Mouse (Mus musculus) gonadal fat pad, adult 2 months (tissue): Measurements from ENCODE around the gene Ubc. TPM values are rescaled to one million over a fixed set of nuclear protein-coding genes. Genes with fewer than 3 reads are reported as not detected.
"Not testable (repeated sequence)": the region's sequence is repeated elsewhere in the genome, so short reads cannot be mapped to it uniquely, and the experiment has no call there.

ENCODE experiments used
- DNase-seq: peaks from one replicate; pipeline ENCODE4 v3.0.0-alpha.2; 2012; ENCODE audit warnings: low read depth
- polyA plus RNA-seq: library from polyadenylated mRNA; depleted of rRNA; stranded (reverse); fragments of >200 nt; gene quantifications from 2 replicates; pipeline ENCODE4 v1.2.3, GENCODE M21; 2012

Ubc gene
- polyA plus RNA-seq, 1 experiment = 1,336 TPM

DNA sequence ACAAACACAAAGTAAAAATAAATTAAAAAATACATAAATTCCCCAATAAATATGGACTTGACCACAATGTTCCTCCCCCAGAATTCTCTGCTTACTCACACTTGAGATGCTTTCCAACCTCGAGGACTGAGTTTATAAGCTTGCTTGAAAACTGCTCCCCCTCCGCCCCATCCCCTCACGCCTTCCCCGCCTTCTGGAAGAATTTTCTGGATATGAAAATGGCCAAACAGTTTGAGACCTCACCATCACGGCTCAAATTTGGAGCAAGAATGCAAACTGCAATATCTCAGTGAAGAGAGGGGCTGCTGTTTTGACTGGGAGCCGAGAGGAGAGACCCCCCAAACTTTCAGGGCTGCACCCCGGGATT, 14.5 kb upstream of the Ubc start:
- no peak for DNase-seq

DNA sequence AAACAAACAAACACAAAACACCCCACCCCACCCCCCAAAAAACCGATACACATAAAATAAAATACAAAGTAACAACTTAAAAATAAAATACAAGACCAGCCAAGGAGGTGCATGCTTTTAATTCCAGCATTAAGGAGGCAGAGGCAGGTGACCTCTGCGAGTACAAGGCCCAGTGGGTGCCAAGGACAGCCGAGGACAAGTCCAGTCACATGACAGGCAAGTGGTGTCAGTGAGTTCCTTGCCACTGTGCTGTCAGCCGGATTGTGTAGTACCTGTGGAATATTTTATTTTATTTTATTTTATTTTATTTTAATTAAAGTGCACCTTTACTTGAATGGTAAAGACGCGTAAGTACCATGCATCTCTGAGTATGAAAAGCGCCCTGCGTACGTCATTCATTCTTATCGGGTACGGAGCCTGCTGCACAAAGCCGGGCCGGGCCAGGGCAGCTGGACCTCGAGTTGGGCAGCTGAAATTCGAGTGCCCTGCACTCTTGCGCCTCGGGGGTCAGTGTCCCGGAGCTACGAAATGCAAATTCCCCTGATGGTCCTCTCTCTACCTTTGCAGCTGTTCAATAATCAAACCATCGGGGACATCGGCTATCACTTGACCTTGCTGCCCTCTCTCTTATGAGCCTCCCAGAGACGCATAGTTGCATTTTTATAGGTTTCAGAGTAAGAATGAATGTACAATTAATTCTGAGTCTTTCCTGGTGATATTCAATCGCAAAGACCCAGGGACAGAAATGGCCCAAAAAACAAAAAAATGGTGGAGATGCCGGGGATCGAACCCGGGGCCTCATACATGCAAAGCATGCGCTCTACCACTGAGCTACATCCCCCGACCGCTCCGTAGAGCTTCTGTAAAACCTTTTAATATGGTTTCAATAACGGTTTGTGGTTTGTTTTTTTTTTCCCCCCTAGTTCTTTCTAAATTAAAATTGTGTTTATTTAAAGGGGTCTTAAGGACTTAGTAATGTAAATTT, 13.8 kb upstream of the Ubc start:
- no peak for DNase-seq

DNA sequence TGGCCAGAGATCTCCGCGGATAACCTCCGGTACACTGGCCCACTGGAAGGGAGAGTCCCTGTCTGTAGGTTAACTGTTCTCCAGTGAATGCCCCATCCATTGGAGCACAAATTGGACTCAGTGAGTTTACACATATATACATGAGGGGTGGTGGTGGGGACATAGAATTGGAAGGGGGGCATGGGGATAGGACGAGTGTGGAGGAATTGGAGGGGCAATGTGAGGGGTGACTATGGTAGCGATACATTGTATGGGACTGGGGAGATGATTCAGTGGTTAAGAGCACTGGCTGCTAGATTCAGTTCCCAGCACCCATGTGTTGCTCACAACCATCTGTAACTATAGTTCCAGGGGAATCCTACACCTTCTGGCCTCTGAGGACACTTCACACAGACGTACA, 13.0 kb upstream of the Ubc start:
- no peak for DNase-seq

DNA sequence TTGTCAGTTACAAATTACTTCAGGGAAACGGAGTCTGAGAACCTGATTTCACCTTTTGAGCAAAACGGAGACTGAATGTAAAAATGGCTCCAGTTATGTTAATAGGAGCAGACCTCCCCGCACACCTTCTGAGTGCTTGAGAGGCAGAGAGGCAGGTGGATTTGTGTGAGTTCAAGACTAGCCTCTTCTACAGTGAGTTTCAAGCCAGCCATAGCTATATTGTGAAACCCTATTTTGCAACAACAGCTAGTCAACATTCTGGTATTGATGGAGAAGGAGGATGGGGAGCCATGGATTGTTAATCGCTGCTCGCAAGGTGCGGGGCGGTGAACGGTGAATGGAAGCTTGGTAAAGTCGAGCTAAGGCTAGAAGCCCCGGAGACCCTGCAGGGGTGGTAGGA, 12.5 kb upstream of the Ubc start:
- no peak for DNase-seq

DNA sequence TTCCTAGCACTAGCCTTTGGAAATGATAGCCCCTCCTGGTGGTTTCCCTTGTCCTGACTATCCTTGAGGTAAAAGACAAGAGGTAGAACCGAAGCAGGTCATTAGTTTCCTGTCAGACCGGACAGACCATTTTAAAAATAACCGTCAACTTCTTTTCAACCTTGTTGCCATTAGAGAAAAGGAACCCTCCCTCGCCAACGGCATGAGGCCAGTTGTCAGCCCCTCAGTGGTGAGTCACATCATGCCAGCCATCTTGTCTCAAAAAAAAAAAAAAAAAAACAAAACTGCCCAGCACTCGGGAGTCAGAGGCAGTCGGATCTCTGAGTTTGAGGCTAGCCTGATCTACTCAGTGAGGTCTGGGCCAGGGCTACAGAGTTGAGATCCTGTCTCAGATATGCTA, 10.9 kb upstream of the Ubc start:
- no peak for DNase-seq

DNA sequence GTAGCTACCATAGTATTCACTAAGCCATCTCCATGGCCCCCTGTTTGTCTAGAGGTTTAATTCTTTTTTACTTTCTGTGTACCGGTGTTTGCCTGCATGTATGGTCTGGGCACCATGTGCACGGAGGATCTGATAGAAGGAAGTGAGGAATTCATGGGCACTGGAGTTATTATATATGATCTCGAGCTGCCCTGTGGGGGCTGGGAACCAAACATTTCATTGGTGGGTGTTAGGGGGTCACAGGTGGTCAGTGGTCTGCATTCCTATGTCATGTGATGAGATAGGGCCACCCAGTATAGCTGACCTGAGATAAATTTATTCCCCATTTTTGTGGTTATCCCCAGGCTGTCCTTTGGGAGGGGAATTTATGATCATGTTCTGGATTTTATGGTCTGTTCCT, 5.0 kb upstream of the Ubc start:
- DNase-seq = no peak

DNA sequence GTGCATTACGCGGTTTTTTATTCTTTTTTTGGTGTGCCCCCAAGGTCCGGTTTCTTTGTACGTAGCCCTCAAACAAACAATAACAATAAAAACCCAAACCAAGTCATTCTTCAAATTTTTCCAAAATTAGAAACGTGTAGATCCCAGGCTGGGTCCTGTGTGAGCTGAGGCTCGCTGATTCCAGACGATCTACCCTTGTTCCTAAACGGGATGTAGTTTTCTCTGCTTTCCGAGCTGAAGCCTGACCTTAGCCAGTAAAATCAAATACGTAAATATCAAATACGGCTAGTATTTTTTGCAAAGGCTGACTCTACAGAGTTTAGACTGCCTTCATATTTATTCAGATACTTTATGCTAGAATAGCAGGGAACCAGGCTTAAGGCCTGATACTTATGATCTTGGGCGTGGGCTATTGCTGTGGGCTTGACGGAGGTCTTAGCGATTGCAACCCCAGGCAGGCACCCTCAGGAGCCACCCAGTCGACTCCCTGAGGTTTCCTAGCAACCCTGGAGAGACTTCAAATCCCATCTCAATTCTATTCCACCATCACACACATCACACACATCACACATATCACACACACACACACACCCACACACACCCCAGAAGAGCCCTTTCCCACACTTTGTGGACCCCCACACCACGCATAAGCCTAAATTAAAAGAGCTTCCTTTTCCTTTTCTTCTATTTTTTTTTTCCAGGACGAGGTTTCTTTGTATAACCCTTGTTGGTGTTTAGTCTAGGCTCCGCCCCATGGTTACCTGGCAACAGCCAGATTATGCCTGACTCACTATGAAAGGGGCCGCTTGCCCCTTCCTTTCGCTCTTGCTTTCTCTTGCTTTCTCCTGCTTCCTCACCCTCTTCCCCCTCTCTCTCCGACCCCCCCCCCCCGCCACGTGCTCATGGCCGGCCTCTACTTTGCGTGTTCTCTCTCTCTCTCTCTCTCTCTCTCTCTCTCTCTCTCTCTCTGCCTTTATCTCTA, 3.9 kb upstream of the Ubc start:
- DNase-seq = no peak

DNA sequence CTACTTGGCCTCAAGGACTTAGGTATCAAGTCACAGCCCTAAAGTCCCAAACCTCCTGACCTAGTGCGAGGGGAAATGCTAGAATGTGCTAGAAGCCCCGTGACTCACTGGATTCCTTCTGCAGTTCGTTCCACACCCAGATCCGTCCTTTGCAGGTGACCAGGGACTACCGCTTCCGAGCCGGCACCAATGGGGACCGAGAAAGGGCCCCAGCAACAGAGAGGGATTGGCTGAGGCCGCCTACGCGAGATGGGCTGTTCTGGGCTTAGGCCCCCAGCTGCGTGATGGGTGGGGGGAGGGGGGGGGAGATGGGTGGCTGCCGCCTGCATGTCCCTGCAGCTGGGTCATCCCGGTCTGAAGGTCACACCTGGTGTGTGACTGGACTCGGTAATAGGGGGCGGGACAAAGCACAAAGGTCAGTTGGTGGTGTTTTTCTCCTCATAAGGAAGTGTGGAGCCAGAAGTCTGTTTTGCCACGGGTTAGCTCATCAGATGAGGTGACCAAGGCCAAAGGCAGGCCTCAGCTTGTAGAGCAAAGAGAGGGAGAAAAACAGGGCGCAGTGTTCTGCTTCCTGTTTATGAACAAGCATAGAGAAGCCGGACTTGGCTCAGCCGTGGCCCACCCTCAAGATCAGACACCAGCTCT, 3.1 kb upstream of the Ubc start:
- DNase-seq = peak; percentile 92

DNA sequence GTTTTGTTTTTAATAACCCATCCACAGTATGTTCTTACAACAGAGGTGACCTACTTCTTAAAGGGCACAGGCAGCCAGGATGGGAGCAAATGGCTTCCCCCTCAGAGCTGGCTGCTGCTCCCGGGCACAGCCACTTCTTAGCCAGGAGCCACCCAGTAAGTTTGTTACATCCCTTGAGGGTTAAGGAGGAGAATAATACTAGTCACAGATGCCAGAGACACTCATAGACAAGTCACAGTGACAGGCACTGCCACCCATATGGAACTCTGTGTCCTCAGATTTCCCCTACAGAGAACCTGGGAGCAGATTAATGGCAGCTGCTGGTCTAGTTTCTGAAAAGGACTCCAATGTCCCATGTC, 2.6 kb upstream of the Ubc start:
- no peak for DNase-seq

DNA sequence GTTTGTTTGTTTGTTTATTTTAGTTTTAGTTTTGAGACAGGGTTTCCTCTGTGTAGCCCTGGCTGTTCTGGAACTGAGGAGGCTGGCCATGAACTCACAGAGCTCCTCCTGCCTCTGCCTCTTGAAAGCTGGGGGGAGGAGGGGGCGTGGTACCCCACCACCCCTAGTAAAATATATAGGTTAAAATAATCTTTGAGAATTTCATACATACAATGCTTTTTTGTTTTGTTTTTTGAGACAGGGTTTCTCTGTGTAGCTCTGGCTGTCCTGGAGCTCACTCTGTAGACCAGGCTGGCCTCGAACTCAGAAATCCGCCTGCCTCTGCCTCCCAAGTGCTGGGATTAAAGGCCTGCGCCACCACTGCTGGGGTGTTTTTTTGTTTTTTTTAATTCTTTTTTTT, 2.2 kb upstream of the Ubc start:
- DNase-seq = not testable (repeated sequence)

DNA sequence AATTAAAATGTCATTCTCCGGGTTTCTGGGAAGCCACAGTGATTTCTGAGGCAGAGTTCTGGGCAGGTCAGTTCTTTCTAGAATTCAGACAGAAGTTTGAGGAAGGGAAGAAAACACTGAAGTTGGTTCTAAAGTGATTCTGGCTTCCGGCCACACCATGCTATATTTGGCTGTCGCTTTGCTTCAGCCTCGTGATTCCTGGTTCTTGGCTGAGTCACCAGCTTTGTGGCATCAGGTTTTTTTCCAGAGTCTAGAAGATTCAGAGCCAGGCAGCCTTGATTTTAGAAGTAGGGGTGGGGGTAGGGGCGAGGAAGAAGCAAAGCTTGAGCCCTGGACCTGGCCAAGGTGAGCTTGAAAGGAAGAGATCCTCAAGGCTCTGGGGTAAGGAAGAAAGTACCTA, 1.6 kb upstream of the Ubc start:
- DNase-seq = no peak

DNA sequence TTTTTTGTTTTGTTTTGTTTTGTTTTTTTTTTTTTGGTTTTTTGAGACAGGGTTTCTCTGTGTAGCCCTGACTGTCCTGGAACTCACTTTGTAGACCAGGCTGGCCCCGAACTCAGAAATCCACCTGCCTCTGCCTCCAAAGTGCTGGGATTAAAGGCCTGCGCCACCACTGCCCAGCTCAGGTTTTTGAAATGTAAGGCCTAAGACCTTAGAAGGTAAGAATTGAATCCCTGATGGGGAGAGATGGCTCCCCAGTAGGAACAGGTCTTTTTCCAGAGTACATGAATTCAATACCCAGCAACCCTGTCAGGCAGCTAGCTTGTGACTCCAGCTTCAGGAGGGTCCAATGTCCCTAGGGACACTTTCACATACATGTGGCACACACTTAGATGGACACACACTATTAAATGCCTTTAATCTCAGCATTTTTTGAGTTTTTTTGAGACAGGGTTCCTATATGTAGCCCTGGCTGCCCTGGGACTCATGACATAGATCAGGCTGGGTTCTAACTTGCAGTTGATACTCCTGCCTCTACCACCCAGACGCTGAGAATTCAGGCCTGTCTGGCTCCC, 990 bp upstream of the Ubc start:
- no peak for DNase-seq

DNA sequence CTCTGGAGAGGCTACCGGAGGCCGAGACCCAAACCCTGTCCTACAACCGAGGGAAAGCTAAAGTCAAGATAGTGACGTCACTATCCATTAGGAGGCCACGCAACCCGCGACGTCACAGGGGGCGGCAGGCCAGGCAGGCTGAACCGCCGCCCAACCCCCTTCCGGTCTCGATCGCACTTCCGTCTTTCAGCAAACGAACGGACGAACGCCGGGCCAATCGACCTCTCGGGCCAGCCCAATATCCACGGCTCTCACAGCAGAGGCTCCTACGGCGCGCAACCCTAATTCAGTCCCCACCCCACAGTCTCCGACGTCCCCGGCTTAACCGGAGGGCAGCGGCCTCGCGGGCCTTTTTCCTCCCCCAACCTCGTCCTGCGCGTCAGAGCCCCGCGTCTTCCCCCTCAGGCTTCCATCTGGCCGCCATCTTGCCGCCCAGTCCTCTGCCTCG, 847 bp downstream of the Ubc start, which contains the start of gene Gm10382:
Gene Gm10382, plus strand, starts transcription at position 192 of the 448 bp plus-strand sequence.
- DNase-seq = no peak

DNA sequence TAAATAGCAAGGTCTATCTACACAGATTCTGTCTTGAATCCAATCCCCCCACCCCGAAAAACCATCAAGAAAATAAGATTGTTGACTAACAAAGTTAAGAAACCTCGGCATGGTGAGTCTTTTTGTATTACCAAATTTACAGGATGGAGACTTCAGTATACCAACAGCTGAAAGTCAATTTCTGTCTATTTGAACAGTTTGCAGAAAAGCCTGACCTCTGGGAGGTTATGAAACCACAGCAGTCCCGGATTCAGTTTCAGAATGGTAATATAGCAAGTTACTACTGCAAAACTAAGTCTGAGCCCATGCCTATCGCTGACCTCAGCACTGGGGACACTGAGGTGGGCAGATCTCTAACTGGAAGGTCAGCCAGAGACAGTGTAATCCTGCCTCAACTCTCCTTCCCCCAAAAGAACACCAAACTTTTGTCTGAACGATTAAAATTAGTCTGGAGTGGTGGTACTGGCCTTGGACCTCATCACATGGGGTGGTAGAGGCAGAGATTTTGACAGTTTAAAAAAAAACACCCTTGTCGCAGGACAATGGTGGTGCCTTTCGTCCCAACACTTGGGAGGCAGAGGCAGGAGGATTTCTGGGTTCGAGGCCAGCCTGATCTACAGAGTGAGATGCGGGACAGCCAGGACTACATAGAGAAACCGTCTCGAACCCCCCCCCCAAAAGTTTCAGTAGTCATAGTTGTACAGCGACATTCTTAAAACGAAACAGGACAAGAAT, 1.5 kb downstream of the Ubc start:
- DNase-seq = no peak

DNA sequence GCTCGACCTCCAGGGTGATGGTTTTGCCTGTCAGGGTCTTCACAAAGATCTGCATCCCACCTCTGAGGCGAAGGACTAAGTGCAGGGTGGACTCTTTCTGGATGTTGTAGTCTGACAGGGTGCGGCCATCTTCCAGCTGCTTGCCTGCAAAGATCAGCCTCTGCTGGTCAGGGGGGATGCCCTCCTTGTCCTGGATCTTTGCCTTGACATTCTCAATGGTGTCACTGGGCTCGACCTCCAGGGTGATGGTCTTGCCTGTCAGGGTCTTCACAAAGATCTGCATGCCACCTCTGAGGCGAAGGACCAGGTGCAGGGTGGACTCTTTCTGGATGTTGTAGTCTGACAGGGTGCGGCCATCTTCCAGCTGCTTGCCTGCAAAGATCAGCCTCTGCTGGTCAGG, 2.7 kb downstream of the Ubc start:
- not testable (repeated sequence) for DNase-seq

DNA sequence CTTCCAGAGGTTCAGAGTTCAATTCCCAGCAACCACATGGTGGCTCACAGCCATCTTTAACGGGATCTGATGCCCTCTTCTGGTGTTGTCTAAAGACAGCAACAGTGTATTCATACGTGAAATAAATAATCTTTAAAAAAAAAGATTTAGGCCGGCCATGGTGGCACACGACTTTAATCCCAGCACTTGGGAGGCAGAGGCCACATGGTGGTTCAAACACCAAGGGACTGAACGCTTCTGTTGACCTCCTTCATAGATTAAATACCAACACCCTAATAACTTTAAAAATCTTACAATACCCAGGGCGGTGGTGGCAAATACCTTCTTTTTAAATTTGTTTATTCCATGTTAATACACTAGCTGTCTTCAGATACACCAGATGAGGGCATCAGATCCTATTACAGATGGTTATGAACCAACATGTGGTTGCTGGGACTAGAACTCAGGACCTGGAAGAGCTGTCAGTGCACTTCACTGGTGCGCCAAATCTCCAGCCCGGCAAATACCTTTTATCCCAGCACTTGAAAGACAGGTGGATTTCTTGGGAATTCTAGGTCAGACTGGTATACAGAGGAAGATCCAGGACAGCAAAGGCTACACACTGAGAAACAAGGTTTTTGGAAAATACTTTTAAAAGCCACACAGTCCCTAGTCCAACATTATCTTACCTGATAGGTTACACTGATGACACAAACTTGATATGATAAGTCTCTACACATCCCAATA, 4.6 kb downstream of the Ubc start:
- DNase-seq = no peak

DNA sequence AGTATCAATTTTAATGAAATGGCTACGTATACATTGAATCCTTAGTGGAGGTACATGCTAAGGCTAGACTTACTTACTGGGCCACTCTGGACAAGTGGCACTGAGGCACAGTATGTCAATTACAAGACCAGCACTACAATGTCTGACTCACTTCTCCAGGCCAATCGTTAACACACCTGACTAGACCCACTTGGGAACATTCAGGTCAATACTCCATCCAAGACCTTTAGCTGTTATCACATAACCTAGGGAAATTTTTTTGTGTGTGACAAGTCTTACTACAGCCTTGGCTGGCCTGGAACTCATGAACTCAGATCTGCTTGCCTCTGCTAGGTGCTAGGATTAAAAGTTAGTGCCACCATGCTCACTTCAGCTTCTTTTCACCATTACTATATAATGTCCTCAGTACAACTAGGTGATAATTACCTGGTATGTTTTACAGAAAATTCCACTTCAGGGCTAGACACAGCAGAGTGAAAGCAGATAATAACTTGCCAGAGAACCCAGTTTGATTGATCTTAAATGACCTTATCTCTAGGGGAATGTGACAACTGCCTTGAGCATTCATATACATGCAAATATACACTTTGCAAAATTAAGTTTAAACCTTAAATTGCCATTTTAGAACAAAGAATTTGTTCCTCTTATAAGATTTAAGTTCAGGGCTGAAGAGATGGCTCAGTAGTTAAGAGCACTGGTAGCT, 5.3 kb downstream of the Ubc start:
- DNase-seq = no peak

DNA sequence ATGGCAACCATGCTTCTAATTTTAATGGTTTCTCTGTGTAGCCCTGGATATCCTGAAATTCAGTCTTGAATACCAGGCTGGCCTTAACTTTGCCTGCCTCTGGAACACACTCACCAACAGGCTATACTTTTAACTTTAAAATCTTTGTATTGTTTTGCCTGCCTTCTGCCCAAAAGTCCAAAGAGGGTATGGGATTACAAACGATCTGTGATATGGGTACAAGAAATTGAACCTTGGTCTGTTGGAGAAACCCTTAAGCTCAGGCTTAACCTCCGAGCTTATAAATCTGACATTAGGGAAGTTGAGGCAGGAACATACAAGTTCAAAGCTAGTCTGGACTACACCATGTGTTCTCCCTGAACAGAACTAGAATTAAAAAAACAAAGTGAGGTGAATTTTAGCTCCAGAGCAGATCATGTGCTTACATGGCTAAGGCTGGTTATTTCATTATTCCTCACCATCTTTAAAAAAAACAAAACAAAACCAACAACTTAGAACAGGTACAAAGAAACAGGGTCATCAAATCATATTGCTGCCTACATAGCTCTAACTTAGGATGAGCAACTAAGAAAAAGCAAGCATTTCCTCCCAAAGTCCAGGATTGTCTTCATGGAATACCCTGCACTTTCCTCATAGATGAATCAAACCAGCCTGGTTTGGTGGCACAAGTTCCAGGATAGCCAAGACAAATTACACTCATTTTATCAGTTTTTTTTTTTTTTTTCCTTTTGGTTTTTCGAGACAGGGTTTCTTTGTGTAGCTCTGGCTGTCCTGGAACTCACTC, 6.2 kb downstream of the Ubc start:
- DNase-seq = no peak
